Mouse (Mus musculus): ENCODE results near the gene Chuk.

Gene Chuk

DNA sequence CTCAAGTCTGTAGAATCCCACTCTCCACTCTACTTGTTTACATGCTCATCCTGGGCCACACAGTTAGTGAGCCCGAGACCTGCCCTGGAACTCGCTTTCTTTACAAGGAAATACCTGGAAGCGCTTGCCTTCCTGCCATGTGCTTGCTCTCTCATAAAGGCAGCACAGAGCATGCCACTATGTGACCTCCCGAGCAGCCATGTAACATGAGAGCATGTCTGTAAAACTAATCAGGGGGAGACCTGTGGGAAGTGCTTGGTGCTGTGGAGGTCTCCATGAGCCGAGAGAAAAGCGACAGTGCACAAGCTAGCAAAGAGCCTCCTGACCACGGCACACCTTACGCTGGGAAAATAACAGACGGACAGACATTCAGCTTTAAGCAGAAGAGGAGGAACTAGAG, 30.8 kb downstream of the Chuk start:
- H3K36me3 ChIP-seq (ENCODE audit: control insufficient read depth, insufficient read depth, low read length, poor library complexity, severe bottlenecking) = peaks cover 15% of the 10 kb centered on the region
- no peaks in the 10 kb centered on the region for H3K27me3 ChIP-seq (ENCODE audit: control insufficient read depth, insufficient read depth, low read length, poor library complexity, severe bottlenecking)
- no peak for DNase-seq (ENCODE audit: low read depth, low spot score)

DNA sequence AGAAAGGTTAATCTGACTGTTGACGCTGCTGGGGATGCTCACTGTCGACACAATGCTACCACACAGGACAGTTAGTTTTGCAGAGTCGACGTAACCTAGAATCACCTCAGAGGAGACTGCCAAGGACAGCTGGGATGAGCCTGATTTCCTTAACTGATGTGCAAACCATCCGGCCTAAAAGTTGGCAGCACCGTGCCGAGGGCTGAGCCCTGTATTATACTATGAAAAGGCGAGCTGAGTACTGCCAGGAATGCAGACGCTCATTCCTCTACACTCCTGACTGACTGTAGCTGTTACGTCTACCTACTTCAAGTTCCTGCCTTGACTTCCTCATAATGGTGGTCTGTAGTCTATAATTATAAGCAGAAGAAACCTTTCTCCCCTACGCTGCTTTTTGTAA, 32.3 kb downstream of the Chuk start:
- no peak for DNase-seq (ENCODE audit: low read depth, low spot score)
- peaks cover 9% of the 10 kb centered on the region for H3K36me3 ChIP-seq (ENCODE audit: control insufficient read depth, insufficient read depth, low read length, poor library complexity, severe bottlenecking)
- no peaks in the 10 kb centered on the region for H3K27me3 ChIP-seq (ENCODE audit: control insufficient read depth, insufficient read depth, low read length, poor library complexity, severe bottlenecking)

DNA sequence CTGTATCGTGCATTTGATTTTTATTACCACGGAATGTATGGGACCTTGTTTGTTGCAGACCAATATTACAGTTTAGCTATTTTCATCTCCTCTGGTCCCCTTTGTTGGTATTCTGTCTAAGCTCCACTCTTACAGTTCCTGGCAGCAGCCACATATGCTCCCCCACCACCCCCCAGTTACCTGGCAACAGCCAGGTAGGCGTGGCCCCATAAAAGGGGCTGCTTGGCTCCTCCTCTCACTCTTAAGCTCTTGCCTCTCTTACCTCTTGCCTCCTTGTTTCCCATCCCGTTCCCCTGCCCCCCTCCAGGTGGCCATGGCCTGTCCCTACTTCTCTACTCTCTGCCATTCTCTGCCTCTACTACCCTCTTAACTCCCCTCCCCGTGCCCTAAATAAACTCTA, 36.1 kb downstream of the Chuk start:
- Histone ChIP-seq H3K27me3 (ENCODE audit: control insufficient read depth, insufficient read depth, low read length, poor library complexity, severe bottlenecking) (no peaks in the 10 kb centered on the region), H3K36me3 (ENCODE audit: control insufficient read depth, insufficient read depth, low read length, poor library complexity, severe bottlenecking) (no peaks in the 10 kb centered on the region; the same call in 1 of the 2 replicates)
- no peak for DNase-seq (ENCODE audit: low read depth, low spot score)

DNA sequence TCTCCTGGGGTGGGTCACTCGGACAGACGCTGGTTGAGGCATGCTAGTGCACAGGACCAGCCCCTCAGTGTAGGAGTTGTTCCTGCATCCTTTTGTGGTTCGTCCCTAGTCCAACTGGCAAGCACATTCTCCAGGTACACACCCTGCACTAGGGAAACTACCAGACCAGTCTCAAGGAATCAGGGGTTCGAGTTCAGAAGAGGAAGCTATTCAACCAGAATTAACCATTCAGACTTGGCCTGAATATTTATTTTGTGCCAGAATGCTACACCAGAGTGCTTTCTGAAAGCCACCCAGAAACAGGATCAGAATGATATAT, 37.4 kb downstream of the Chuk start:
- Histone ChIP-seq H3K36me3 (ENCODE audit: control insufficient read depth, insufficient read depth, low read length, poor library complexity, severe bottlenecking) (no peaks in the 10 kb centered on the region; the same call in 1 of the 2 replicates), H3K27me3 (ENCODE audit: control insufficient read depth, insufficient read depth, low read length, poor library complexity, severe bottlenecking) (no peaks in the 10 kb centered on the region)
- no peak for DNase-seq (ENCODE audit: low read depth, low spot score)

DNA sequence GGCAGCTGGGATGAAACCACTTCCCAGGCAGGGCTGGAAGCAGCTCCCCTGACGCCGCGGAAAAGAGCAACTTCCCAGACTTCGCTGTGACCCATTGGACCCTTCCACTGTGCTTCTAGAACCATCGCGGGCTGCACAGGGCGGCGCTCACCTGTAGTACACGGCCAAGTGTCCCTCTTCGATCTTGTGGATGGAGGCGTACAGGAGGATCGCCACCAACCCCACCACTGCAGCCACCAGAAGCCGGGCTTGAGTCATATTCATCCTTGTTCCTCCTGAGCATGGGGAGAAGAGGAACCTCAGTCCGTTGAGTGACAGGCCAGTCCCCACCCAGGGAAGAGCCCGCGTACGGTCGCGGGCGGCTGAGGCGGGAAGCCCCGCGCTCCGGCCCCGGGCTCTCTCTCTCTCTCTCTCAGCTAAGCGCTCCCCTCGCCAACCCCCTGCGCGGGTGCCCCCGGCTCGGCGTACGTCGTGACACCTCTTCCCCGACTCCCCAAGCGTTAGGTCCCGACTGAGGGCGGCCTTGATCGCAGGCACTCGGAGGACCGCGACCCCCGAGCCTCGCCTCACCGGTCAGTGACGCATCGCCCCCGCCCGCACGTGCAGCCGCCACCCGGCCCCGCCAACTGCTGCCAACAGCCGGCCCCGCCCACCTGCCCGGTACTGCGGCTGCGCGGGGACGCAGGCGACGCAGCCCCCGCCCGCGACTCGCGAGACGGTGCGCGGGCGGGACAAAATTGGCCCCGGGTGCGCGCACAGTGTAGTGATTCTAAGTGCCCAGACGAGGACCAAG, 38.0 kb downstream of the Chuk start, which contains the start of gene Erlin1:
Gene Erlin1 (minus strand): TSS at position 665 of the 793 bp plus-strand sequence.
- DNase-seq (ENCODE audit: low read depth, low spot score) = peak; percentile 86
- H3K27me3 ChIP-seq (ENCODE audit: control insufficient read depth, insufficient read depth, low read length, poor library complexity, severe bottlenecking) = no peaks in the 10 kb centered on the region
- no peaks in the 10 kb centered on the region; the same call in 1 of the 2 replicates for H3K36me3 ChIP-seq (ENCODE audit: control insufficient read depth, insufficient read depth, low read length, poor library complexity, severe bottlenecking)

DNA sequence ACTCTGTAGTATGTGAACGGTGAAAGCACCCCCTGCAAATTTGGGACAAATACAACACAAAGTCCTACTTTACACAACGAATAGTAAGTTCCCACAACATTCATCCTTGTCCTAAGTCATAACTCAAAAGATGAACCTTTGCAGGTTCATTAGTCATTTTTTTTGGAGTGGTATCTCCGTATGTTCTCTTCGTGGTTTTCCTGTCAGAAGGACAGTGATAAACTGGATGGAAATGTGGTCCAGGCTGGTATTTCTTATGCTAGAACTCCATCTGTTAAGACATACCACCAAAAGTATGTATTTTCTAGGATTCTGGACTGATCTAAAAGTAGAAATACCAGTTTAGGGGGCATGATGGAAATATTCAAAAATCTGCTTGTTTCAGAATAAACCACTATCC, 39.0 kb downstream of the Chuk start:
- DNase-seq (ENCODE audit: low read depth, low spot score) = no peak
- Histone ChIP-seq H3K27me3 (ENCODE audit: control insufficient read depth, insufficient read depth, low read length, poor library complexity, severe bottlenecking) (no peaks in the 10 kb centered on the region), H3K36me3 (ENCODE audit: control insufficient read depth, insufficient read depth, low read length, poor library complexity, severe bottlenecking) (no peaks in the 10 kb centered on the region; the same call in 1 of the 2 replicates)

DNA sequence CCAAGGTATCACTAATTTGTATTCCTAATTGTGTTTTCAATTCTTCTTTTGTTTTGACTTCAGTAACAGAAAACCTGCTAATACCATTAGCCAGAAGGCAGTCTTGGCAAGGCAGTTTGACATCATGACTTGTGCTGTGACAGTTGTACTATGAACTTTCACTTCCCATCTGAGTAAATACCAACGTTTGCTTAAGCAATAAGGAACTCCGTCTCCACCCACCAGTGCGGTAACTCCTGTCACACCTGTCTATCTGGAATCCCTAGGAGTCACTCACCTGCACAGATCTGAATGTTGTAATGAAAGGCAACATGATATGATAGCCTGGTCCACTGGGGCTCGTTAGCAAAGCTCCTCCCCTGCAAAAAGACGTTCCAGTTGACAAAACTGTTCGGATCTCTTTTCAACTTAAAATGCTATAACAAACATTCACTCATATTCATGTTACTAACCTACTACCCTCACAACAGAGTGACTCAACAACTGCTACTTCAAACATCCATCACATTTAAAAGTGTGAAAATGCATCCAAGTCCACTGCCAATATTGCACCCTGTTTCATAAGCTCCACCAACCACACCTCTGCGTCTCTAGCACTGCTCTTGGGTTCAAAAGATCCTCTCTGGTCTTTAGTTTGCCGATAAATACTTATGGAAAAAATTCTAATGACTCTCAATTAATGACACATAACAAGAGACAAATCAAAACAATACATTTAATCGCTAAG, 39.8 kb downstream of the Chuk start:
- peak; percentile 76 for DNase-seq (ENCODE audit: low read depth, low spot score)
- Histone ChIP-seq H3K36me3 (ENCODE audit: control insufficient read depth, insufficient read depth, low read length, poor library complexity, severe bottlenecking) (no peaks in the 10 kb centered on the region; the same call in 1 of the 2 replicates), H3K27me3 (ENCODE audit: control insufficient read depth, insufficient read depth, low read length, poor library complexity, severe bottlenecking) (no peaks in the 10 kb centered on the region)

DNA sequence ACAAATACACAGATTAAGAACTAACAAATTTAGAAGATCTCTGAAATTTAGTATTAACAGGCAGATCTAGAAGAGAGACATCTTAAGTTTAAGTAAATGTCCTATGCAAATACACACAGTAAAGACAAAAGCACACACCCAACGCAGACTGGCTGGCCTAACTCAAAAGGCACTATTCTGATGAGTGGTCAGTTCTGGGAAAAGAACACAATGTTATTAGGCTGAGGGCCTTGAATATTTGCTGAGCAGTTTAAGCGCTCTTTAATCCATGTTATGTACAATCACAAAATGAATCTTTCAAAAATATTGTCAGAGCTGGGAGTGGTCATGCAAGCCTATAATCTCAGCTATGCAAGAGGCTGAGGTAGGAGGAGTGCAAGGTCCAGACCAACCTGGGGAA, 42.5 kb downstream of the Chuk start:
- no peaks in the 10 kb centered on the region for H3K27me3 ChIP-seq (ENCODE audit: control insufficient read depth, insufficient read depth, low read length, poor library complexity, severe bottlenecking)
- DNase-seq (ENCODE audit: low read depth, low spot score) = no peak

DNA sequence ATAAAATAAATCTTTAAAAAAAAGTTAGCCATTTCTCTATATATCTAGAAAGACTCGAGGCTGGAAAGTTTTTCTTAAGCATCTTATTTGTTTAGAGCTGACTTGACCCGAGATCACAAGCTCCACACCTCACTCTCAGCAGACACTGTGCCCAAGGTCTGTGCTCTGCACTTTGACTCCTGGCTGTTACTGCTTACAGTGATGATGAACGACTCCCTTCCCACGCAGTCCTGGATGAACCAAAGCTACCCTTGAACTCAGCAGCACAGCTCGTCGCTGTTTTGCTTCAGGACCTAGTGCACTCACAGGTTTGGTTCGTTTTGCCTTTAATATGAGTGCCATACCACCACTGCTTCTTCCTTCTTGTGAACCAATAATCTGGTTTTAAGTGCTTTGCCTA, 43.5 kb downstream of the Chuk start:
- peaks cover 2% of the 10 kb centered on the region for H3K36me3 ChIP-seq (ENCODE audit: control insufficient read depth, insufficient read depth, low read length, poor library complexity, severe bottlenecking)
- no peak for DNase-seq (ENCODE audit: low read depth, low spot score)
- H3K27me3 ChIP-seq (ENCODE audit: control insufficient read depth, insufficient read depth, low read length, poor library complexity, severe bottlenecking) = no peaks in the 10 kb centered on the region

More for the DNA sequence above, 42.5 kb downstream of the Chuk start:
- H3K36me3 ChIP-seq (ENCODE audit: control insufficient read depth, insufficient read depth, low read length, poor library complexity, severe bottlenecking) = no peaks in the 10 kb centered on the region; the same call in 1 of the 2 replicates

DNA sequence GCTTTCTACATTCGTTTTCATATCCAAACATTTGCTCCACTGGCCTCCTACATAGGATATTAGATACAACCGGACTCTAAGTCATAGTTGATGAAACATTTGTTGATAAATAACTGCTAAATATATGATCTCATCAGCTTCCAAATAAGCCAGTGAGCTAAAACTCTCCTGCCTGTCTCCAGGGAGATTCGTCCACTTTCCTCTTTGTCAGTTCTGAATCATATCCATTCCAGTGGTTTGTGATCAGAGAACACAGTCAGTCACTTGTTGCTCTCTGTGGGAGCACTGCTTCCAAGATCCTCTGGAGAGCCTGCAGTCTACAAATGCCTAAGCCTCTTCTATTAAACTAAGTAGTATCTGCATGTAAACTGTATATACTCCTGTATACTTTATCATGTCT, 47.1 kb downstream of the Chuk start:
- peaks cover 3% of the 10 kb centered on the region for H3K36me3 ChIP-seq (ENCODE audit: control insufficient read depth, insufficient read depth, low read length, poor library complexity, severe bottlenecking)
- no peak for DNase-seq (ENCODE audit: low read depth, low spot score)
- no peaks in the 10 kb centered on the region for H3K27me3 ChIP-seq (ENCODE audit: control insufficient read depth, insufficient read depth, low read length, poor library complexity, severe bottlenecking)

DNA sequence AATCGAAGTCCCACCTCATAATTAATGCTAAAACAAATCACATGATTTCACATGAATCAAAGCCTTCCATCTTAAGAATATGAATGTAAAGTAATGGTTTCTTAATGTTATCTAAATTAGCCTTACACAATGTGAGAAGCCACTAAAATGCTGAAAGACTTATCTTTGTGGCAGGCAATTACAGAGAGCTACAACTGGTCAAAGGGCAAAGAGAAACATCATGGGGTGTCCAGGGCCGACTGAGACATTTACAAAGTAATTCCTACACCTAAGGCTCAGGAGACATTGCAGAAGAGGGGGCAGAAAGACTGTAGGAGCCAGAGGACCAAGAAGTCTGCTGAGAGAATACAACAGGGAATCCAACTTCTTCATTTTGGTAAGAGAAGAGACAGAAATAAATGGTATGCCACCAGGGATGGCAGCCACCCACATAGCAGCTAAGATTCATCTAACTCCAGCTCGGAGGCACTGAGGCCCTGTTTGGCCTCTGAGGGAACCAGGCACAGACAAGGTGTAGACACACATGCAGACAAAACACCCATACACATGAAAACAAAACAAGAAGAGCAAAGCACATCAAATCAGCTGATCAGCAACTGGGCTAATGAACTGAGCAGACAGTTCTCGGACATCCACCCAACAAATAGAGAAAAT, 52.0 kb downstream of the Chuk start:
- no peak for DNase-seq (ENCODE audit: low read depth, low spot score)
- peaks cover 7% of the 10 kb centered on the region; the same call in 1 of the 2 replicates for H3K36me3 ChIP-seq (ENCODE audit: control insufficient read depth, insufficient read depth, low read length, poor library complexity, severe bottlenecking)
- no peaks in the 10 kb centered on the region for H3K27me3 ChIP-seq (ENCODE audit: control insufficient read depth, insufficient read depth, low read length, poor library complexity, severe bottlenecking)

DNA sequence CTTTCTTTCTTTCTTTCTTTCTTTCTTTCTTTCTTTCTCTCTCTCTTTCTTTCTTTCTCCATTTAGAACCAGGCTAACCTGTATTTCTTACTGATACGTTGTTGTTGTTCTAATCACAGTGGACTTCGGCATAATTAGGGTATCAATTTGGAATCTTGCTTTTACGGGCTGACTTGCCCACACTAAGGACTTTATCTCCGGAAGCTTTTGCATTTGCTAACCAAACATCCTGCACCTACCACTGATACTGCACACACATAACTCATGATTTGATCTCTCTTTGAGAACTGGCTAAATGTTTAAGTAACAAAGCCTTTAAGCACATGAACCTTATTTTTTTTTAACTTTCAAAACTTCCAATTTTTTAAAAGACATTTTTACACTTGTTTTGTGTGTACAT, 56.9 kb downstream of the Chuk start:
- no peak for DNase-seq (ENCODE audit: low read depth, low spot score)
- Histone ChIP-seq H3K27me3 (ENCODE audit: control insufficient read depth, insufficient read depth, low read length, poor library complexity, severe bottlenecking) (no peaks in the 10 kb centered on the region; the same call in 1 of the 2 replicates), H3K36me3 (ENCODE audit: control insufficient read depth, insufficient read depth, low read length, poor library complexity, severe bottlenecking) (peaks cover 8% of the 10 kb centered on the region)

DNA sequence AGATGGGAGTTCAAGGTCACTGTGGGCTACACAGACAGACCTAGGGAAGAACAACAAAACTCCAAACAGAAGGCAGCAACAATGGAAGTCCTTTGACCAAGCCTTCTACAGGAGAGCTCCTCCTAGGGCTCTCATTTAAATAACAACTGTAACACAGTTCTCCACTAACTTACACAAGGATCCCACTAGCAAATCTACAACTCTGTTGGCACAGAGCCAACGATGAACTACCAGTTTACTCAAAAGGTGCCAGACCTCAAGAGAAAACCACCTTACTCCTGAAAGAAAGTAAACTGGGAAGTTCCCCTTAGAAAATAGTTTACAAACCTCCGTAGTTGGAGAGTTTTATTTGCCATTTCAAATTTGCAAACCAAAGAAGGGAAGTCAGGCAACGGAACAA, 58.0 kb downstream of the Chuk start:
- no peak for DNase-seq (ENCODE audit: low read depth, low spot score)
- H3K27me3 ChIP-seq (ENCODE audit: control insufficient read depth, insufficient read depth, low read length, poor library complexity, severe bottlenecking) = no peaks in the 10 kb centered on the region; the same call in 1 of the 2 replicates
- peaks cover 6% of the 10 kb centered on the region for H3K36me3 ChIP-seq (ENCODE audit: control insufficient read depth, insufficient read depth, low read length, poor library complexity, severe bottlenecking)

DNA sequence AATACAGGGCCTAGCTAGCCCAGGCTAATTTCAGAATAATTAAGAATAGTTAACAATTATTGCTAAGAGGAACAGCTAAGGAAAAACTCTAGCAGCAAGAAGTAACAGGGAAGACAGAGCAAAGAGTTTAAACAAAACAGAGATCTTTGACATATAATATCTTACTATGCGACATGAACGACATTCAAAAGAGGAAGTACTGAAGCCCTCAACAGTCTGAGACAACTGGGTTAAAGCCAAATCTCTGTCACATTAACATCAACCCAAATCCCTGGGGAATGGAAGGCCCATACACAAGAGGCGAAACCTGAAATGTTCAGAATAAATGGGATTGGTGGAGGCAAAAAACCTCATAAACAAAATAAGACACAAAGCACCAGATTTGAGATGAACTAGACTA, 61.4 kb downstream of the Chuk start:
- peak; percentile 52 for DNase-seq (ENCODE audit: low read depth, low spot score)
- Histone ChIP-seq H3K36me3 (ENCODE audit: control insufficient read depth, insufficient read depth, low read length, poor library complexity, severe bottlenecking) (peaks cover 5% of the 10 kb centered on the region), H3K27me3 (ENCODE audit: control insufficient read depth, insufficient read depth, low read length, poor library complexity, severe bottlenecking) (no peaks in the 10 kb centered on the region; the same call in 1 of the 2 replicates)

DNA sequence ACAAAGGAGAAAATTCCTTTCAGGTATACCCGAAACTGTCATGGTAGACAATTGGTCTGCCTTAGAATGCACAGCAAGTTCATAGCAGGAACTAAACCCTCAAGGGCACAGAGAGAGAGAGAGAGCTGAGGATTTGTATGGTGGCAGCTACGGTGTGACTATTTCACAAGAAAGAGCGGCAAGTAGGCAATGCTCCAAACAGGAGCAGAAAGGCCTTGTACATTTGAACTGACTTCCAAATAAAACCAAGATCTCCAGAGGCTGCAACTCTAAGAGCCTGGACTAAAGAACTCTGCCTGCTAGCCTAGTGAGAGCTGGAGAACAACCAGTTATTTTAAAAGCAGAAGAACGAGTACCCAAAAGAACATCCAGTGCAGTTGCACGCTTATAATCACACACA, 65.2 kb downstream of the Chuk start:
- DNase-seq (ENCODE audit: low read depth, low spot score) = no peak
- peaks cover 9% of the 10 kb centered on the region for H3K36me3 ChIP-seq (ENCODE audit: control insufficient read depth, insufficient read depth, low read length, poor library complexity, severe bottlenecking)
- H3K27me3 ChIP-seq (ENCODE audit: control insufficient read depth, insufficient read depth, low read length, poor library complexity, severe bottlenecking) = no peaks in the 10 kb centered on the region; the same call in 1 of the 2 replicates
